Comparison of ENCODE assay signal across 20 mouse cellular contexts in the genomic region with DNA sequence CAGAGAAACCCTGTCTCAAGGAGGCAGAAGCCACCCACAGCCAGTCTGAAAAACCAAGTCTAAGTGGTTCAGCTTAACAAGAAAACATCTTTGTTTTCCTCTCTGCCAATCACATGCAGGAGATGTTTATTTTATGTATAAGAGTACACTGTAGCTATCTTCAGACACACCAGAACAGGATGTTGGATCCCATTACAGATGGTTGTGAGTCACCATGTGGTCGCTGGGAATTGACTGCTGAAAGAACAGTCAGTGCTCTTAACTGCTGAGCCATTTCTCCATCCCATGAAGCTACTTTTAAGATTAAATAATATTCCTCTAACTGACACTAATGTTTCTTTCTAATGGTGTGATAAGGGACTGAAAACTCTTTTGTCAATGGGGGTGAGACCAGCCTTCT. TPM values are rescaled to one million over a fixed set of nuclear protein-coding genes. Genes with fewer than 3 reads are reported as not detected.
"Had no signal": no experiment of that assay in that cellular context is flagged by ENCODE, and none has a peak within 500 bp of the region (broad histone marks: within the 10 kb centered on the region; RNA-seq: fewer than 3 reads in every experiment).

No protein-coding gene starts in this region.

- H3K27me3 ChIP-seq: kidney, embryonic 15.5 days; liver, embryonic 13.5 days; midbrain, embryonic 12.5 days; midbrain, embryonic 15.5 days; neural tube, embryonic 13.5 days; stomach, embryonic 15.5 days had no signal

- H3K9me3 ChIP-seq: kidney, embryonic 15.5 days; liver, embryonic 13.5 days; midbrain, embryonic 12.5 days; midbrain, embryonic 15.5 days; neural tube, embryonic 13.5 days; stomach, embryonic 15.5 days had no signal

- H3K4me3 ChIP-seq: kidney, embryonic 15.5 days; liver, embryonic 13.5 days; midbrain, embryonic 12.5 days; midbrain, embryonic 15.5 days; neural tube, embryonic 13.5 days; stomach, embryonic 15.5 days had no signal

- DNase-seq: kidney, adult 8-10 months; kidney, postnatal 10 days; kidney, postnatal 36 days; liver, embryonic 13.5 days; lung, adult 2 months; lung, postnatal 14 days; lung, postnatal 4 days; retina, postnatal 1 day; right cerebral cortex, postnatal 25 days; spleen, adult 18-20 months; thymus, postnatal 25 days had no signal

- H3K27ac ChIP-seq: kidney, embryonic 15.5 days; liver, embryonic 13.5 days; midbrain, embryonic 12.5 days; midbrain, embryonic 15.5 days; neural tube, embryonic 13.5 days; stomach, embryonic 15.5 days had no signal

- H3K36me3 ChIP-seq: kidney, embryonic 15.5 days; liver, embryonic 13.5 days; midbrain, embryonic 12.5 days; midbrain, embryonic 15.5 days; neural tube, embryonic 13.5 days; stomach, embryonic 15.5 days had no signal

- H3K4me1 ChIP-seq: kidney, embryonic 15.5 days; liver, embryonic 13.5 days; midbrain, embryonic 12.5 days; midbrain, embryonic 15.5 days; neural tube, embryonic 13.5 days; stomach, embryonic 15.5 days had no signal

RNA-seq across cellular contexts. Expression of gene Naip1, which starts 14.0 kb away (rescaled TPM):
- total RNA-seq: megakaryocyte progenitor cell, adult 5-6 weeks; megakaryocyte-erythroid progenitor cell, adult 5-6 weeks had no signal
- polyA plus RNA-seq: kidney, embryonic 15.5 days; limb, embryonic 11.5 days; liver, embryonic 13.5 days; lung, embryonic 16.5 days; midbrain, embryonic 12.5 days had no signal
